Mouse (Mus musculus) spleen, adult 2 months (tissue): ENCODE measurements around the gene Dse. TPM values are rescaled to one million over a fixed set of nuclear protein-coding genes. Genes with fewer than 3 reads are reported as not detected.

Source experiments
- DNase-seq, 2 experiments: peaks; one replicate each; pipeline versions ENCODE4 v3.0.0 to v3.0.0-alpha.2; 2012 to 2021; ENCODE audit warnings: low spot score in 2 of 2, low read depth in 1 of 2
- H3K27ac ChIP-seq: fragments of 200-500 bp; 2 replicates; pipeline ENCODE4 v1.5.1; 2012; ENCODE audit warnings: low read length, inconsistent platforms; ENCODE audit not compliant: insufficient read depth
- H3K27me3 ChIP-seq: fragments of 200-500 bp; 2 replicates; pipeline ENCODE4 v1.6.1; 2012; ENCODE audit warnings: mild to moderate bottlenecking, moderate library complexity, low read length, inconsistent platforms; ENCODE audit not compliant: control insufficient read depth, insufficient read depth
- H3K36me3 ChIP-seq: fragments of 200-500 bp; 2 replicates; pipeline ENCODE4 v1.6.1; 2012; ENCODE audit warnings: mild to moderate bottlenecking, low read length, inconsistent platforms; ENCODE audit not compliant: control insufficient read depth, insufficient read depth
- H3K4me1 ChIP-seq: fragments of 200-500 bp; 2 replicates; pipeline ENCODE4 v1.6.1; 2011; ENCODE audit warnings: inconsistent platforms; ENCODE audit not compliant: control insufficient read depth, insufficient read depth, insufficient read length
- H3K4me3 ChIP-seq: fragments of 200-500 bp; 2 replicates; pipeline ENCODE4 v1.5.1; 2011; ENCODE audit warnings: mild to moderate bottlenecking, inconsistent platforms; ENCODE audit not compliant: insufficient read depth, insufficient read length; ENCODE audit errors: extremely low read depth
- CTCF ChIP-seq: fragments of 200-500 bp; IDR thresholded peaks from 2 replicates; pipeline ENCODE4 v1.5.1; 2011; ENCODE audit warnings: mild to moderate bottlenecking, inconsistent platforms; ENCODE audit not compliant: insufficient read depth, insufficient read length, insufficient replicate concordance; ENCODE audit errors: extremely low read depth
- POLR2A ChIP-seq: fragments of 200-500 bp; IDR thresholded peaks from 2 replicates; pipeline ENCODE4 v1.6.1; 2011; ENCODE audit warnings: low read depth, low read length, inconsistent platforms
- WGBS: fragments of 180-500 bp; shearing (Covaris S2); methylation state at CpG from one replicate; pipeline ENCODE4 v1.1.7; 2018; 5-methylcytosine and 5-hydroxymethylcytosine counted together
- polyA plus RNA-seq: library from polyadenylated mRNA; depleted of rRNA; stranded (reverse); fragments of >200 nt; gene quantifications from 2 replicates; pipeline ENCODE4 v1.2.3, GENCODE M21; 2012

Gene Dse
- polyA plus RNA-seq, 1 experiment: 12.9 TPM

- Histone ChIP-seq H3K27ac (no peak overlapping the region), H3K4me3 (no peak overlapping the region), H3K4me1 (peaks cover 9% of the 10 kb centered on the region), H3K36me3 (peaks cover 2% of the 10 kb centered on the region; the same call in 1 of the 2 replicates), H3K27me3 (no peaks in the 10 kb centered on the region)
- TF ChIP-seq POLR2A: no peak
- no peak for TF ChIP-seq CTCF
- 84% methylated on average over 2 of the region's 2 CpGs for WGBS
- DNase-seq: no peak
Measured at GRCm38 (mm10) chr10:34166971-34167370, 40.5 kb downstream of the Dse start.

GRCm38 (mm10) chr10:34155796-34156554, 51.5 kb downstream of the Dse start:
- H3K27ac ChIP-seq: no peak overlapping the region
- H3K36me3 ChIP-seq: no peaks in the 10 kb centered on the region; the same call in 1 of the 2 replicates
- H3K27me3 ChIP-seq: no peaks in the 10 kb centered on the region
- no peak for TF ChIP-seq POLR2A
- no peak for TF ChIP-seq CTCF
- 91% methylated on average over 12 of the region's 12 CpGs for WGBS
- no peak overlapping the region for H3K4me3 ChIP-seq
- DNase-seq: no peak
- no peaks in the 10 kb centered on the region for H3K4me1 ChIP-seq

DNA sequence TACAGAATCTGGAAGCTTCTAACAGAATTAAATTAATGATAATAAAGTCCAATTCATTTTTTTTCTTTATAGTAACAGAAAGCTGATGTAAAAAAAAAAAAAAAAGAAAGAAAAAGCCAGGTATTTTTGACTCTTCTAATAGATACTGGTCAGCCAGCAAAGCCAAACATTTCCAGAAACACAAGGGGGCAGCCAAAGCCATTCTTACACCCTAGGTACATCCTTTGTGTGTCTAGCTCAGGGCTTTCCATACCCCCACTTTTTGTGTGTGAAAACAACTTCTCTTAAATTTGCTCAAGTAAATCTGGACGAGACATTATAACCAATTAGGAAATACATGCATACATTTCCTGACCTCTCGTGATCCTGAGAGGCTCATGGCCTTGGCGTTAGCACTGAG, 55.7 kb downstream of the Dse start:
- 73% methylated on average over 3 of the region's 3 CpGs for WGBS
- H3K4me3 ChIP-seq: no peak overlapping the region

DNA sequence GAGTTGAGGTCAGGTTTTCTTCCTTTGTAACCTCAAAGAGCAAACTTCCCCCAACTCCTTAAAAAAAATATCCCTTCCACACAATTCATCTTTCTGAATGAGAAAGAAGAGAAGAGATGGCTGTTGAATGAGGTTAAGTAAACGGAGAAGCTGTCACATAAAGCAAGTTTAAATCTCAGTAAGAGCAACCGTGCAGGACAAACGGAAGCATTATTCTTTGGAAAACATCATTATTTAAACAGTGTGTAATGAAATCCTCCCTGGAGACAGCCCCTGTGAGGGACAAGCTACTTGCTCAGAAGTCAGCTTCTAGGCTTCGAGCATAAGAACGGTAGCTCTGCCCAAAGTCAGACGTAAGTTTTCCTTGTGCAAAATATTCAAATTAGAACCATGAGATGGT, 57.1 kb downstream of the Dse start:
- no peaks in the 10 kb centered on the region for H3K4me1 ChIP-seq
- 91% methylated on average over 6 of the region's 6 CpGs for WGBS

More for the DNA sequence above, 55.7 kb downstream of the Dse start:
- no peaks in the 10 kb centered on the region for H3K27me3 ChIP-seq
- no peak overlapping the region for H3K27ac ChIP-seq
- TF ChIP-seq CTCF (peak; percentile 12; the same call in 1 of the 2 replicates), POLR2A (no peak)
- no peaks in the 10 kb centered on the region for H3K4me1 ChIP-seq
- DNase-seq: peak in 1 of 2 experiments; percentile 32
- no peaks in the 10 kb centered on the region for H3K36me3 ChIP-seq

DNA sequence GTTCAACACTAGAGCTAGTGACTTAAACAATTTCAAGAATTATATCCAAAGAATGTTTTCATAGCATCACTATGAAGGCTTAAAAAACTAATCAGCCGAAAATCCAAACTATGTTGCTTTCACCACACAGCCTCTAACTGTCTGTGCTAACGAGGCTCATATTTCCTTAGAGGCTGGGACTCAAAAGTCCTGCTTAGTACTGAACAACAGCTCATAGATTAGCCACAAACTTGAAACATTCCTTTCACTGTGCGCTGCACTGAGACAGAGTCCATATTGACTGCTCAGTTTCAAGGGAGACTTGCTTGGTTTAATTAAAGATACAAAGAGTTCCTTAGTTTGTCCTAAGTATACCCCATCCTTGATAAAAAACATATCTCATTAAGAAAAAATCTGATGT, 57.7 kb downstream of the Dse start:
- Histone ChIP-seq H3K4me3 (no peak overlapping the region), H3K36me3 (no peaks in the 10 kb centered on the region), H3K27ac (no peak overlapping the region), H3K27me3 (no peaks in the 10 kb centered on the region), H3K4me1 (no peaks in the 10 kb centered on the region)
- WGBS: 86% methylated on average over 3 of the region's 3 CpGs
- DNase-seq: no peak
- TF ChIP-seq CTCF (no peak), POLR2A (no peak)

More for the DNA sequence above, 57.1 kb downstream of the Dse start:
- Histone ChIP-seq H3K4me3 (no peak overlapping the region), H3K27me3 (no peaks in the 10 kb centered on the region), H3K36me3 (no peaks in the 10 kb centered on the region), H3K27ac (no peak overlapping the region)
- no peak for TF ChIP-seq POLR2A
- no peak for TF ChIP-seq CTCF
- DNase-seq: no peak

DNA sequence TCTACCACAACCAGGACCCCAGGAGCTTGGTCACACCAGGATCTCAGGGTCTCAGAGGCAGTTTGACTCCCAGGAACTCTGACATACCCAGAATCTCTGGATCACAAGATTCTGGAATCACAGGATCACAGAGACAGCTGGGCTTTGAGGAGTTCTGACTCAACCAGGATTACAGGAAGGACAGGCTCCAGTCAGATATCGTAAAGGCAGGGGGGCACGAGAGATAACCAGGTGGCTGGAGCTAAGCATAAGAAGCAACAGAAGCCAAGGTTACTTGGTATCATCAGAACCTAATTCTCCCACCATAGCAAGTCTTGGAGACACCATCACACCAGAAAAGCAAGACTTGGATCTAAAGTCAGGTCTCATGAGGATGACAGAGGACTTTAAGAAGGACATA, 65.8 kb downstream of the Dse start:
- Histone ChIP-seq H3K4me3 (no peak overlapping the region), H3K27ac (no peak overlapping the region), H3K27me3 (no peaks in the 10 kb centered on the region), H3K4me1 (no peaks in the 10 kb centered on the region), H3K36me3 (no peaks in the 10 kb centered on the region)
- WGBS: 98% methylated on average over 2 of the region's 2 CpGs
- DNase-seq: no peak
- TF ChIP-seq POLR2A (no peak), CTCF (no peak)

DNA sequence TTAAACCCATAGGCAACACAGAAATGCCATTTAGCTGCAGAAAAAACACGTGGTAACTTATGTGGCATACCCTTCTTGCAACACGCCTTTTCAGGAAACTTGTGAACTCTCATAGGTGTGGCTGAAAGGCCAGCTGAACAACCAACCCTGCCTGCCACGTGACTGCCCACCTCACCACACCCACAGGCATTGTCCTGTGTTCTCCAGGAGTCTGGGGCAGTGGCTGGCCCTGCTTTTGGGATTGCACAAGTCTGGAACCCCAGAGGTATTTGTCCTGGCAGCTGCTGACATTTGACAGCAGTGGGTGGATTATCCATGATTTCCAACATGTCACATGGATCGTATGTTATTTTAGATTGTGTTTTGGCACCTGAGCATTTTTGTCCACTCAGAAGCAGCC, 67.7 kb downstream of the Dse start:
- no peak overlapping the region for H3K27ac ChIP-seq
- WGBS: 66% methylated on average over 4 of the region's 4 CpGs
- H3K4me3 ChIP-seq: no peak overlapping the region
- H3K4me1 ChIP-seq: no peaks in the 10 kb centered on the region
- H3K36me3 ChIP-seq: no peaks in the 10 kb centered on the region
- TF ChIP-seq CTCF: no peak
- no peak for TF ChIP-seq POLR2A
- DNase-seq: no peak
- no peaks in the 10 kb centered on the region for H3K27me3 ChIP-seq
